Mouse (Mus musculus): ENCODE measurements at regions not wholly inside any gene's neighbourhood (a gene's known extent, or its start where the extent isn't known, plus 50 kb on each side); places are given as distances from the start of the nearest gene placed in this dataset.

GRCm38 (mm10) chr8:78877423-78877822 is 56.5 kb upstream of the Lsm6 start:
- WGBS: 66% methylated on average over 3 of the region's 3 CpGs

GRCm38 (mm10) chr8:78889708-78890107 is 68.8 kb upstream of the Lsm6 start:
- DNase-seq (ENCODE audit: low read depth, low spot score): no peak
- WGBS: 78% methylated on average over 6 of the region's 6 CpGs

More at GRCm38 (mm10) chr8:78877423-78877822, 56.5 kb upstream of the Lsm6 start:
- no peak for DNase-seq (ENCODE audit: low read depth, low spot score)

- WGBS: 59% methylated on average over 4 of the region's 4 CpGs
- no peak for DNase-seq (ENCODE audit: low read depth, low spot score)
These were observed 69.6 kb upstream of the Lsm6 start for GRCm38 (mm10) chr8:78890571-78890970.

GRCm38 (mm10) chr8:78899887-78900286 is 78.9 kb upstream of the Lsm6 start:
- 32% methylated on average over 7 of the region's 7 CpGs for WGBS
- peak; percentile 67 for DNase-seq (ENCODE audit: low read depth, low spot score)

GRCm38 (mm10) chr8:78903034-78903433 is 82.1 kb upstream of the Lsm6 start:
- no peak for DNase-seq (ENCODE audit: low read depth, low spot score)
- 92% methylated on average over 1 of the region's 1 CpGs for WGBS

- DNase-seq (ENCODE audit: low read depth, low spot score): no peak
- WGBS: 65% methylated on average over 1 of the region's 1 CpGs
These were observed 87.0 kb upstream of the Lsm6 start for GRCm38 (mm10) chr8:78907918-78908317.

- 93% methylated on average over 11 of the region's 11 CpGs for WGBS
These were observed 90.4 kb upstream of the Lsm6 start for GRCm38 (mm10) chr8:78911288-78911873.

GRCm38 (mm10) chr8:78912470-78912869 is 91.5 kb upstream of the Lsm6 start:
- no peak for DNase-seq (ENCODE audit: low read depth, low spot score)
- 50% methylated on average over 5 of the region's 5 CpGs for WGBS

More at GRCm38 (mm10) chr8:78911288-78911873, 90.4 kb upstream of the Lsm6 start:
- DNase-seq (ENCODE audit: low read depth, low spot score): no peak

- DNase-seq (ENCODE audit: low read depth, low spot score): no peak
- 93% methylated on average over 5 of the region's 5 CpGs for WGBS
These were observed 92.9 kb upstream of the Lsm6 start for GRCm38 (mm10) chr8:78913823-78914222.

- no peak for DNase-seq (ENCODE audit: low read depth, low spot score)
- WGBS: 70% methylated on average over 9 of the region's 9 CpGs
These were observed 97.4 kb upstream of the Zfp827 start for GRCm38 (mm10) chr8:78930610-78931397.

- 89% methylated on average over 6 of the region's 6 CpGs for WGBS
- no peak for DNase-seq (ENCODE audit: low read depth, low spot score)
These were observed 96.2 kb upstream of the Zfp827 start for GRCm38 (mm10) chr8:78932069-78932468.

- 17% methylated on average over 2 of the region's 2 CpGs for WGBS
These were observed 88.2 kb upstream of the Zfp827 start for GRCm38 (mm10) chr8:78940049-78940448.

GRCm38 (mm10) chr8:78941558-78941957 is 86.7 kb upstream of the Zfp827 start:
- 90% methylated on average over 4 of the region's 4 CpGs for WGBS

More at GRCm38 (mm10) chr8:78940049-78940448, 88.2 kb upstream of the Zfp827 start:
- no peak for DNase-seq (ENCODE audit: low read depth, low spot score)

GRCm38 (mm10) chr8:78944367-78944766 is 83.9 kb upstream of the Zfp827 start:
- DNase-seq (ENCODE audit: low read depth, low spot score): no peak
- 97% methylated on average over 1 of the region's 1 CpGs for WGBS

More at GRCm38 (mm10) chr8:78941558-78941957, 86.7 kb upstream of the Zfp827 start:
- no peak for DNase-seq (ENCODE audit: low read depth, low spot score)

GRCm38 (mm10) chr8:78945607-78946006 is 82.6 kb upstream of the Zfp827 start:
- peak; percentile 0 for DNase-seq (ENCODE audit: low read depth, low spot score)
- WGBS: 23% methylated on average over 1 of the region's 1 CpGs

GRCm38 (mm10) chr8:78946085-78946484 is 82.2 kb upstream of the Zfp827 start:
- 34% methylated on average over 2 of the region's 2 CpGs for WGBS
- no peak for DNase-seq (ENCODE audit: low read depth, low spot score)

GRCm38 (mm10) chr8:78975034-78975433 is 53.2 kb upstream of the Zfp827 start:
- 88% methylated on average over 3 of the region's 3 CpGs for WGBS
- no peak for DNase-seq (ENCODE audit: low read depth, low spot score)

Measured in large intestine, adult 2 months (tissue).